Mouse (Mus musculus) CH12.LX (cell line): ENCODE measurements around the gene Trim17. TPM values are rescaled to one million over a fixed set of nuclear protein-coding genes. Genes with fewer than 3 reads are reported as not detected.

Source experiments
- DNase-seq: peaks from one replicate; pipeline ENCODE4 v3.0.0-alpha.2; 2013; ENCODE audit errors: extremely low read depth
- H3K27ac ChIP-seq: 2 replicates; pipeline ENCODE4 v1.5.1; 2012; ENCODE audit warnings: low read depth, mild to moderate bottlenecking, control low read depth, moderate library complexity; ENCODE audit not compliant: insufficient read depth
- H3K27me3 ChIP-seq: replicated peaks from 2 replicates; pipeline ENCODE3; 2012; ENCODE audit warnings: inconsistent platforms
- H3K36me3 ChIP-seq, 2 experiments: replicated peaks in 1 of 2; 2 replicates each; pipeline versions ENCODE3 to v1.6.1; 2012; ENCODE audit warnings: inconsistent platforms in 1 of 2, low read length in 1 of 2, mild to moderate bottlenecking in 1 of 2, mixed read lengths in 1 of 2, moderate library complexity in 1 of 2; ENCODE audit not compliant: control insufficient read depth in 1 of 2, insufficient read depth in 1 of 2
- H3K4me1 ChIP-seq, 2 experiments: 2 replicates each; pipeline ENCODE4 v1.6.1; 2012; ENCODE audit warnings: inconsistent platforms in 1 of 2, moderate library complexity in 1 of 2; ENCODE audit not compliant: insufficient read depth in 2 of 2, control insufficient read depth in 1 of 2
- H3K4me2 ChIP-seq: 2 replicates; pipeline ENCODE4 v1.6.1; 2012; ENCODE audit warnings: low read depth, mild to moderate bottlenecking, control low read depth; ENCODE audit not compliant: poor library complexity, insufficient read depth, severe bottlenecking
- H3K4me3 ChIP-seq, 3 experiments: fragments of 150-350 bp in 1 of 3; sonication (generic) in 1 of 3; replicated peaks in 1 of 3; 2 replicates each; pipeline versions ENCODE3 to v1.5.1; 2011 to 2012; ENCODE audit warnings: low read depth in 2 of 3, low read length in 2 of 3, mild to moderate bottlenecking in 2 of 3, moderate library complexity in 2 of 3, control low read depth in 1 of 3, improper control_type of control experiment in 1 of 3, inconsistent platforms in 1 of 3, mixed read lengths in 1 of 3; ENCODE audit not compliant: poor library complexity in 1 of 3
- H3K79me2 ChIP-seq: replicated peaks from 2 replicates; pipeline ENCODE4 v1.6.1; 2012; ENCODE audit warnings: mild to moderate bottlenecking, moderate library complexity; ENCODE audit not compliant: control insufficient read depth, poor library complexity, insufficient read depth, severe bottlenecking; ENCODE audit errors: extremely low read depth
- H3K9ac ChIP-seq: 2 replicates; pipeline ENCODE4 v1.6.1; 2012; ENCODE audit warnings: low read depth, mild to moderate bottlenecking, control low read depth, moderate library complexity; ENCODE audit not compliant: insufficient read depth
- H3K9me3 ChIP-seq: replicated peaks from 2 replicates; pipeline ENCODE3; 2012; ENCODE audit warnings: low read length, inconsistent platforms, mixed read lengths
- CHD1 ChIP-seq: IDR thresholded peaks from 2 replicates; pipeline ENCODE4 v1.6.1; 2012; ENCODE audit warnings: low read depth, low read length, improper control_type of control experiment, inconsistent platforms
- CHD2 ChIP-seq: IDR thresholded peaks from 2 replicates; pipeline ENCODE4 v1.6.1; 2011; ENCODE audit warnings: low read length, improper control_type of control experiment
- ETS1 ChIP-seq: conservative IDR thresholded peaks from 2 replicates; pipeline ENCODE4 v1.6.1; 2012; ENCODE audit warnings: low read depth, mild to moderate bottlenecking, inconsistent platforms, low read length, improper control_type of control experiment, moderate library complexity
- GABPA ChIP-seq: IDR thresholded peaks from 2 replicates; pipeline ENCODE4 v1.6.1; 2012; ENCODE audit warnings: low read depth, low read length, improper control_type of control experiment, inconsistent platforms; ENCODE audit not compliant: insufficient replicate concordance
- IRF4 ChIP-seq: IDR thresholded peaks from 2 replicates; pipeline ENCODE4 v1.6.1; 2014; ENCODE audit warnings: low read depth, mild to moderate bottlenecking, inconsistent platforms, low read length, improper control_type of control experiment
- KAT2A ChIP-seq: IDR thresholded peaks from 2 replicates; pipeline ENCODE4 v1.6.1; 2012; ENCODE audit warnings: low read length, improper control_type of control experiment, inconsistent platforms; ENCODE audit not compliant: insufficient replicate concordance
- MEF2A ChIP-seq: IDR thresholded peaks from 2 replicates; pipeline ENCODE4 v1.6.1; 2014; ENCODE audit warnings: low read depth, mild to moderate bottlenecking, inconsistent platforms, low read length, improper control_type of control experiment, borderline replicate concordance
- NRF1 ChIP-seq: IDR thresholded peaks from 2 replicates; pipeline ENCODE4 v1.6.1; 2014; ENCODE audit warnings: low read depth, mild to moderate bottlenecking, inconsistent platforms, low read length, improper control_type of control experiment, moderate library complexity
- PAX5 ChIP-seq: IDR thresholded peaks from 2 replicates; pipeline ENCODE4 v1.6.1; 2012; ENCODE audit warnings: low read length, inconsistent platforms, mixed read lengths
- POLR2AphosphoS2 ChIP-seq: IDR thresholded peaks from 2 replicates; pipeline ENCODE4 v1.6.1; 2011; ENCODE audit warnings: low read depth, low read length, improper control_type of control experiment
- RAD21 ChIP-seq: IDR thresholded peaks from 2 replicates; pipeline ENCODE4 v1.6.1; 2011; ENCODE audit warnings: low read depth, mild to moderate bottlenecking, low read length, improper control_type of control experiment, moderate library complexity
- SMC3 ChIP-seq: IDR thresholded peaks from 2 replicates; pipeline ENCODE4 v1.6.1; 2011; ENCODE audit warnings: low read depth, low read length, improper control_type of control experiment
- USF1 ChIP-seq: IDR thresholded peaks from 2 replicates; pipeline ENCODE4 v1.6.1; 2014; ENCODE audit warnings: low read depth, mild to moderate bottlenecking, inconsistent platforms, low read length, improper control_type of control experiment
- ZKSCAN1 ChIP-seq: IDR thresholded peaks from 2 replicates; pipeline ENCODE4 v1.6.1; 2012; ENCODE audit warnings: low read depth, inconsistent platforms, low read length, improper control_type of control experiment, borderline replicate concordance
- ZNF384 ChIP-seq: IDR thresholded peaks from 2 replicates; pipeline ENCODE4 v1.6.1; 2012; ENCODE audit warnings: low read depth, low read length, improper control_type of control experiment, inconsistent platforms
- dilution Hi-C: fragments of 300-500 bp; cut with MboI; formaldehyde crosslinking; loops from 2 replicates; pipeline ENCODE4 v1.14.3; 2020; ENCODE audit warnings: low sequenced_read_pairs; ENCODE audit not compliant: extremely low pct_unique_long_range_greater_than_20kb, extremely low pct_ligation_motif_present
- in situ Hi-C: fragments of 300-500 bp; cut with MboI; formaldehyde crosslinking; loops from 3 replicates; pipeline ENCODE4 v1.14.3; 2019; ENCODE audit warnings: low sequenced_read_pairs, low pct_ligation_motif_present, low pct_unique_long_range_greater_than_20kb, mixed read lengths
- polyA plus RNA-seq: library from polyadenylated mRNA; unstranded; fragments of >175 nt; gene quantifications from 2 replicates; pipeline ENCODE4 v1.2.1, GENCODE M21; 2012; ENCODE audit warnings: low read depth; ENCODE audit not compliant: insufficient read length
- total RNA-seq, 2 experiments: library from RNA; depleted of rRNA; stranded (reverse); fragments of 300-350 nt in 1 of 2; fragments of >200 nt in 1 of 2; gene quantifications; 2 replicates each; pipeline ENCODE4 v1.2.3; 2012 to 2014

The Trim17 gene
- total and polyA plus RNA-seq, 3 experiments = 0.47 to 0.49 TPM; not detected in 1

DNA sequence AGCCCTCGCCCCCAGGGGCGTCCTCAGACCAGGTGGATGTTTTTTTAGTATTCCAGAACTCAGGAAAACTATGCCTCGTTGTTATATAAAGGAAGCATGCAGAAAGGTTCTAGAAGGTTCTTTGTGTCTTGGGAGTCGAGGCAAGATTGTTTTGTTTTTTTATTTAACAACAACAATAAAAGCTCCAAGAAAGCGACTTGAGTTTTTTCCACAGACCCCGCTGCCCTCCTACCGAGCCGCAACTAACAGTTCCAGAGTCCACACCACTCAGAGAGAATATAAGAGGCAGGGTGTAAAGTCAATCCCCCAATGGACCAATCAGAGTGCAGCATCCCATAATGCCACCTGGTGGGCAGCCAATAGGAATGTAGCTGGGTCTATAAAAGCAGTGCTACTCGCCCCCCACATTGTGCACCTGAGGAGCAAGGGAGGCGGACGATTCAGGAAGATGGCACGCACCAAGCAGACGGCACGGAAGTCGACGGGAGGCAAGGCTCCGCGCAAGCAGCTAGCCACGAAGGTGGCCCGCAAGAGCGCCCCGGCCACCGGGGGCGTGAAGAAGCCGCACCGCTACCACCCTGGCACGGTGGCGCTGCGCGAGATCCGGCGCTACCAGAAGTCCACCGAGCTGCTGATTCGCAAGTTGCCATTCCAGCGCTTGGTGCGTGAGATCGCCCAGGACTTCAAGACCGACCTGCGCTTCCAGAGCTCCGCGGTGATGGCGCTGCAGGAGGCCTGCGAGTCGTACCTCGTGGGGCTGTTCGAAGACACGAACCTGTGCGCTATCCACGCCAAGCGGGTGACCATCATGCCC lies 7.1 kb downstream of the Trim17 start:
- Histone ChIP-seq H3K4me1 (peaks cover 12 to 33% of the 10 kb centered on the region in 2 experiments), H3K36me3 (peaks cover 2 to 31% of the 10 kb centered on the region in 2 experiments), H3K27me3 (no peaks in the 10 kb centered on the region), H3K4me2 (no peak overlapping the region), H3K4me3 (no peak overlapping the region), H3K9ac (no peak overlapping the region), H3K9me3 (peaks cover 7% of the 10 kb centered on the region), H3K79me2 (no peaks in the 10 kb centered on the region), H3K27ac (no peak overlapping the region)
- in situ Hi-C loops (no loop called here), dilution Hi-C loops (no loop called here)
- DNase-seq = no peak
- no peak for TF ChIP-seq ETS1
- no peak for TF ChIP-seq GABPA
- TF ChIP-seq USF1 = no peak
- TF ChIP-seq CHD1 = no peak
- TF ChIP-seq POLR2AphosphoS2 = no peak
- no peak for TF ChIP-seq KAT2A
- TF ChIP-seq SMC3 = no peak

DNA sequence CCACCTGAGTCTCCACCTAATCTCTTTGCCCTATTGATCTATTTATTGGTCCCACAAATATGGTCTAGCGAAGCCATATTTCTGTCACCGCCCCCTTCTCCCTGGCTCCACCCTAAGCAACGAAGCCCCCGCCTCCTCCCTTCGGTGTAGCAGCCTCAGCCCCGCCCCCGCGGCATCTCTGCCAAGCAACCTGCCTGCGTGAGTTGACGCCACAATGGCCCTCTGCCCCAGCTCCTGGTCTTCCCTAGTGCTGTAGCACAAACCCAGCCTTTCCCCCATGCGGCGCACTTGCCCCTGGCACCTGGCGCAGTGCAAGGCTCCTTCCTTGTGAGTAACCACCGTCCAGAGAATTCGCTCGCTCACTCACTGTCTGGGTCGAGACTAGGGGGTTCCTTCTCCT lies 9.1 kb downstream of the Trim17 start:
- H3K9ac ChIP-seq = no peak overlapping the region
- in situ Hi-C loops = no loop called here
- H3K27me3 ChIP-seq = no peaks in the 10 kb centered on the region
- dilution Hi-C loops = no loop called here
- no peak for DNase-seq
- peaks cover 5 to 24% of the 10 kb centered on the region in 2 experiments for H3K4me1 ChIP-seq
- no peak overlapping the region for H3K4me3 ChIP-seq
- peaks cover 6 to 31% of the 10 kb centered on the region in 2 experiments for H3K36me3 ChIP-seq
- H3K79me2 ChIP-seq = no peaks in the 10 kb centered on the region
- no peak for TF ChIP-seq RAD21
- TF ChIP-seq ZNF384 = no peak
- TF ChIP-seq GABPA = no peak
- TF ChIP-seq NRF1 = no peak
- no peak for TF ChIP-seq PAX5
- no peak for TF ChIP-seq IRF4
- no peak for TF ChIP-seq CHD2
- no peak for TF ChIP-seq MEF2A
- TF ChIP-seq ZKSCAN1 = no peak
- no peak overlapping the region for H3K27ac ChIP-seq
- no peak overlapping the region for H3K4me2 ChIP-seq
- H3K9me3 ChIP-seq = peaks cover 7% of the 10 kb centered on the region
